Mouse (Mus musculus) testis, postnatal 10 days (tissue): ENCODE measurements at regions not wholly inside any gene's neighbourhood (a gene's known extent, or its start where the extent isn't known, plus 50 kb on each side); places are given as distances from the start of the nearest gene placed in this dataset.

Source experiments
- DNase-seq: peaks from one replicate; pipeline ENCODE4 v3.0.0; 2021; ENCODE audit warnings: low spot score

DNA sequence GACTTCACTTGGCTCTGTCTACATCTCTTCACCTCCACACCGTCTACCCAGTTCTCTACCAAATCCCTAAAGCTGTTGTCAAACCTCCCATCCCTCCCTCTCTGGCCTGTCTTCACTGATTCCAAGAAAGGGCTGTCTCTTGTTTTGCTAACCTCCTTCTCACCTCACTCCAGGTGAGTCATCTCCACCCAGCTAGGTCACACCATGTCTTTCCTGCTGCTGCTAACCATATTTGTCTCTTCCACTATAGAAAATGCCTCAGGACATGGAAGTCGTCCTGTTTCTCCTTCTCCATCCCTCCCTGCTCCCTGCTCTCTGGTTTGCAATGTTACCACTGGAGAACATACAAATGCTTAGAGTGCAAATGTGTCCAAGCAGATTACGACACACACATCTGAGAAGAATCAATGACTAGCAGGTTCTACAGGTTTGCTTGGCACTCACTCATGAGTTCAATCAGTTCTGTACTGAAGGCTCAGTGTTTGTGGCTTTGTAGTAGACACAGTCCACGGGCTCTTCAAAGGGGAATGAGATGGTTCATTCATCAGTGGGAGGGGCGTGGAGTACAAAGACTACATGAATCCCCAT lies 424.1 kb downstream of the Fgf9 start:
- DNase-seq = no peak

DNA sequence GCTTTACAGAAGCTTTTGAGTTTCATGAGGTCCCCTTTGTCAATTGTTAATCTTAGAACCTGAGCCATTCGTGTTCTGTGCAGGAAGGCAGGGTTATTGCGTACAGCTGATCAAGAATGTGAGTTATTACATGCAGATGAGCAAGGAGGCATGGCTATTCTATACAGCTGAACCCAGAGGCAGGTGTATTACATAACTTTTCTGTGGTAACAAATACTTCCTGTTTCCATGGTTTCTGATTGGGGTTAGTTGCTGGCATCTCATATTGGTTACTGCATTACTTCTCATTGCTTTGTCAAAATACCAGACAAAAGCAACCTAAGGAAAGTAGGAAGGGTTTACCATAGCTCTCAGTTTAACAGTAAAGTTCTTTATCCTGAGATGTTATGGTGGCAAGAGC lies 421.8 kb downstream of the Fgf9 start:
- no peak for DNase-seq

DNA sequence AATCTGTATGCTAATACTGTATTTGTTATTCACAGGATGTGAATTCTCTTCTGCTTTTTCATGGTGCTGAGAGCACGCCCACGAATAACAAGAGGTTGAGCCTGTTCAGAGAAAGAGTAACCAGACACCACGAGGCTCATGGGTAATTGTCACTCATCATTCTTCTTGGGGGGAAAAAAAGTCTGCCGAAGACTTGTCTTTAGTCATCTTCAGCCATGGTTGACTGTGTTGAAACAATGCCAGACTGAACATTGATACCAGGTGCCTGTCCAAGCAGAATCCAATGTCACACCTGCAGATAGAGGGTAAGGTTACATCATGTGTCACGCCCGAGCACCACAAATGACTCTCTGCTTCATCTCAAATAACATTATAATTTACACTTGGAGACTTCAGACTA lies 418.5 kb downstream of the Fgf9 start:
- no peak for DNase-seq

DNA sequence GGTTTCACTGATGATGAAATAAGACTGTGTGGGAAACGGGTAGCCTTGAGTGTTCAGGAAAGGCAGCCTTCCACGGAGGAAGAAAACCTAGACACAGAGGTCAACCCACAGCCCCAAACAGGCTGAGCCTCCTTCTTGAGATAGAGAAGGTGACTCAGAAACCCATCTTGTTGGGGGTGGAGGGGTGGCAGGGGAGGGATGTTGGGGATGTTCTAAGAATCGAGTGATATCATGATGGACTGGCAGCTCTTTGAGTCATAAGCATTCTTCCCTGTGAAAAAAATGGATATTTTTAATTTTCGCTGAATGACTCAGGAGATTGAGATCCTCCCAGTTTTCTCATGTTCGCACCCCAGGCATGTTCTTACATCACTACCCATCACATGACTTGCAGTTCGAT lies 417.5 kb downstream of the Fgf9 start:
- no peak for DNase-seq

DNA sequence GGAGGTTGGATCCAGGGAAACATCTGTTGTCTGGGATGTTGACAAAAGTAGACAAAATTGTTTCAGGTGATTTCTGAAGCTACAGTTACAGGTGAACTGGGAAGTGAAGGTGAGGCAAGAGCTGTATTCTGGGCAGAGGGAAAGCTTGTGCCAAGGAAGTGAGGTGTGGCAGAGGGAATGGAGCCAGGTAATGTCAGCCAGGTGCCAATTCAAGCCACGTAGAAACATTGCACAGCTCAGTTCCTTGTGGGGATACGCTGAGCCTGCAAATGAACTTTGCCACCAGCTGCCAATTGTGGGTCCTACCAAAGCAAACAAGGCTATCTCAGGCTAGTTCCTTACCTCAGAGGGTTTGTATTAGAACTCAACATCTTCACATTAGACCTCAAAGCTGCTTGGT lies 410.1 kb downstream of the Fgf9 start:
- no peak for DNase-seq

DNA sequence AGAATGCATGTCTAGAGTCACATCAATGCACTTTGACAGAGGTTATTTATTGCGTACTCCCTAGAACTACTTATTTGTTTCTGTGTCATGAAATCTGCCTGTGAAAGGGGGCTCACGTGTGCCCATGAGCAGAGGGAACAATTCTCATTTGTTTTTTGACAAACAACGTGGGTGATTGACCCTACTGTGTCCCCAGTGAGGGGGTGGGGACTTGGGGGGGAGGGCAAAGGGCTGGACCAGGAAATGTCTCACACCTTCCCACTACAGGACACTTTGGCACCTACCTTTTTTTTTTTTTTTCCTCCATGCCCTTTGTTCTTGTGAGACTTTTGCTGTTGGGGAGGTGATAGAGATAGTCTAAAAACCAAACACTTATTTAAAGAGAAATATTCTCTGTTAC lies 400.3 kb downstream of the Fgf9 start:
- no peak for DNase-seq

DNA sequence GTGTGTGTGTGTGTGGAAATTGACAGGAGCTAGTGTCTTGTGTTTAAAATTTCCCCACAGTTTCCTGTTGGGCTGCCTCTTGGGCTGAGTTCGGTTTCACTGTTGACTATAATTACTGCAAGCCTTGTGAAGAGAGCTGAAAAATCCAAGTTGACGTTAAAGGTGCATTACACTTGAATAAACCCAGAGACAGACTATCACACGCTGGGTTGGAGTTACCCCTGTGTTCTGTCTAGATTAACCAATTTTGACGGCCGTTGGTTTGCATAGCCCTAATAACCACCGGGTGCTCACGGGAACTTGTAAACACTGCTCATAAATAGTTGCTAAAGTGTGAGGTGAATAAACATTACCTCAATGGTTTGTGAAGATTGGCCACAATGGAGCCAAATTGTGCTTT lies 398.1 kb downstream of the Fgf9 start:
- no peak for DNase-seq

DNA sequence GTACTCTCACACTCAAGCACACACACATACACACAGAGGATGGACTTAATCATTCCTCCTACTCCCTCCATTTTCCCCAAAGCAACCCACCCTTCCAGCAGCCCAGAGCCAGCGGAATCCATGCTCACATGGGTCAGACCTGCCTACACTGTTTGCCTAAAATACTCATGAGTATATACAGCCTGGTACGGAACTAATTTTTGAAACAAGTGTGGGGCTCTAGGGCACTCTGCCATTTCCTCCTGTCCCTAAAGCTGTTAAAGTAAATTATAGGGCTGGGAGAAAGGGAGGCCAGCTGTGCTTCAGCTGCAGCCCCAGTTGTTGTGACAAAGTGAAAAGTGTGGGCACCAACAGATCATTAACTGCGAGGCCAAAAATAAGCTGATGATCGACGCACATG lies 397.5 kb downstream of the Fgf9 start:
- no peak for DNase-seq

DNA sequence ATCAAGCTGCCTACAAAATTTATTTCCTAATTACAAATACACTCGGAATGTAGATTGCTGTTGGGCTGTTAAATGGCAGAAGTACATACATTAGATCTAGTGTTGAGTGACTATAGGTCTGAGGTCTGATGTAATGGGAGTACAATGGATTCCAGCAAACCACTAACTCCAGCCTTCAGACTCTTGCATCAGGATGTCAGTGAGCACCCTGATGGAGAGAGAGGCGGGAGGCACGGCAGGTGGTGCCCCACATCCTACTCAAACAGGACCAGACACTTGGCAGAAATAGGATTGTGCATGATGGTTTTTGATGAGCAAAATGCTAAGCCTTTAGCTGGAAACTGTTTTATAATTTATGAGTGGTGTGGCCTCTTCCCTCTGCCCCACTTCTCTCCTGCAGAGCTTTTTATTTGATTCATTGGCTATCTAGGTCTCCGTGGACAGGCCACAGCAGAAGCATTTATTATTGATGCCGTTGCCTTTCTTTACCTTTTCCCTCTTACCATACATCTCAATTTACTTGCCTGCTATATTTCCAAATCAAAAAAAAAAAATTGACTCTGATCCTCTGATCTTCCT lies 376.5 kb downstream of the Fgf9 start:
- no peak for DNase-seq

DNA sequence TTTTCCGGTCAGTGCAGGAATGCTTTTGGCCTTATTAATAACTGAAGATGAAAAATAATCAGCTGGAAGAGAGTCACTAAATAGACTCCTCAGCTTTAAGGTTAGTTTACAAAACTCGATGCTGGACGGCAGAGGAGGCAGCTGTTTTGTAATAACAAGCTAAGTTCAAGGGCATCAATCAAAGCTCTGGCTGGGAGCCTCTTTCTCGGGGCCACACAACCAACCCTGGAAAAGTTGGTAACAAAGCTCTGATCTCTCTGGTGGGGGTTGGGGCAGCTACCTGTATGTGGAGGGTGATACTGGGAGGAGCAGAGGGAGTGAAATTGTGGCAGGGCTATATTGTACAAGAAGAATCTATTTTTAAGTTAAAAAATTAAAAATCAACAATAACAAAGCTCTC lies 374.1 kb downstream of the Fgf9 start:
- no peak for DNase-seq

DNA sequence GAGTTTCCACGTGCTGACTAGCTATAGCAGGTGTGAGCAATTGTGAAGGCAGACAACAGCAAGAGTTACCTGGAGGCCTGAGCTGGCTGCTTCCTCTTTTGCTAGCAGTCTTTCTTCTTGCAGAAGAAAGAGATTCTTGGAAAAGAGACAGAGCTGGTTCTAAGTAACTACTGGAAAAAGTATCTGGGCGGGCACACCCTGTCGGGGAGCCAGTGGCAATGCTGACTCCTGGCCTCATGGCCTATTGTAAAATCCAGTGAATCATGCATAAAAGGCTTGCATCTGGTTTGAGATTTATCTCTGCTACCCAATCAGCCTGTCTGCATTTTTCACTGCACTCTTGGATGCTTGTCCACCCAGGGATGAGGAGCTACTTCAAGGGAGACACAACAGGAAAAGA lies 372.2 kb downstream of the Fgf9 start:
- DNase-seq = no peak

DNA sequence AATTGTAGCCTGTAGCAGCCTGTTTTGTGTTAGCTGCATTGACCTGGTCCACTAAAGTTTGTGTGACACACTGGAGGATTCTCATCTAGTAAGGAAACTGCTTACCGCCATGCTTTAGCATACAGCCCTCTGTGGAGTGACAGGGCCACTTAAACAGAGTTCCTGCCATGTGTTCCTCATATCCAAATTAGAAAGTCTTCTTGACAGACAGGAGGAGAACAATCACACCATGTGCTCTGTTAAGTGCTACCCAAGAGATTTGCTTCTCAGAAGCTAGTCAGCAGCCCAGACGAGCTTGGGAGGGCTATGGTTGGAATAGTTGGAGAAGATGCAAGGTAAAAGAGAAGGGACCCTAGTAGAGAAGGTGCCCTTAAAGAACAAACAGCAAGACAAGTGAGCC lies 369.6 kb downstream of the Fgf9 start:
- no peak for DNase-seq

DNA sequence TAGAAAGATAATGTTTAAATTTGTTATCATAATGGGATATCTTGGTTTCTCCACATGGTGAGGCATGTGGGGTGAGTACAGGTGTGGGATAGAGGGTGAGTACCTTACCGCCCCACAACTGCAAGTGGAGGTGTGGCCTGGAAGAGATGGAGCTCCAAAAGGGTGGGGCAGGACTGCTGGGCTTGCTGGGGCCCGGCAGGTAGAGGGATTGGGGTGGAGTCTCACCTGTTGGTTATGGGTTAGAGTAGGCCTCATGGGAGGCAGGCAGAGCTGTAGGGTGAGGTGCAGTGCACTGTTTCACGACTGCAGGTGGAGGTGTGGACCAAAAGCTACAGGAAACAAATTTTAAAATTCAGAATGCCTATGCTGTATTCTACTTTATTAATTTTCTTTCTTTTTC lies 365.7 kb downstream of the Fgf9 start:
- DNase-seq = no peak

DNA sequence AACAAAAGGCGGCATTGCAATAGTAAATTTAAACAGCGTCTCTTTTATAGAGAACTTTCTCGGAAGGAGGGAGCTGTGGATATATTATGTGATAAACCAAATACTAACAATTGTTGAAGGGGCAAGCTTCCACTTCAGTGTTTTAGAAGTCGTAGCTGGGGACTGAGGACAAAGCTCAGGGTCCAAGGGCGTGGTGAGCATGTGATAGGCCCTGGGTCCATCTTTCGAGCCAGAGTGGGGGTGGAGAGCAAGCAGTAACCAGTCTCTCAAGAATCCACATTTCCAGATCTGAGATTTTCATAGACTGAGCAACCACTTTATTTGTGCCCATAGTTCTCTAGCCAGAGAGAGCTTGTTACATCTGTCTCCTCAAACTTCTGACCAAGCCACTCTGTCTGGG lies 356.1 kb downstream of the Fgf9 start:
- DNase-seq = no peak

DNA sequence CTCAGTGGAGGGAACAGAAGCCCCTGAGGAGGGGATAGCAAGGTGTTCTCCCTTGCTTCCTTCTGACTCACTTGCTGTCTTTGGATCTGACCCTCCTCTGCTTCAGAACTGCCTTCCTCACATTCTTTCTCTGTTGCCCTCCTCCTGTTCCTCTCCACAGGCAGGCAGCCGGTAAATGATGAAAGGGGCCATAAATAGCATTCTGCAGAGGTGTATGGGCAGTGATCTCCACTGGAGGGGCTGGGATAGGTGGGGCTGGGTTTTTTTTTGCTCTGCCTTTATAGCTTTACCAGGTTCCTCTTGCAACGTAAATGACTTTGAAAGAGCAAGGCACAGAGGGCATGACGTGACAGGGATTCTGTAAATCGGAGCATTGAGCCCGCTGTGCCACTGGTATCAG lies 351.6 kb downstream of the Fgf9 start:
- no peak for DNase-seq

DNA sequence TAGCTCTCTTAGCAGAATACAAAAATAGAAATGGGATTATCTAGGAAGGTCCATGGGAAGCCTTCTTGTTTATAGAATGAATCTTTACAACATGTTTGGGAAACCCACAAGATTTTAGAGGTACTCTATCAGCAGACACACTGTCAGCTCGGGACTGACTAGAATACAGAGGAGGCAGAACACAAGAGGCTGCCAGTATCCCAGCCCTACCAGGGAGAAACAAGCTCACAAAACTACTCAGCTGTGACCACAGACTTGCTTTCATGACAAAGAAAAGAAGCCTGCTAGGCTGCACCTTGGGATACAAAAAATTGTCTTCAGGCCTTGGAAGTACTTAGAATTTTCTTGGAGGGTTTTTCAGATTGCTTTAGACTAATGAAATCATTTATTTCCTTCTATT lies 347.2 kb downstream of the Fgf9 start:
- no peak for DNase-seq

DNA sequence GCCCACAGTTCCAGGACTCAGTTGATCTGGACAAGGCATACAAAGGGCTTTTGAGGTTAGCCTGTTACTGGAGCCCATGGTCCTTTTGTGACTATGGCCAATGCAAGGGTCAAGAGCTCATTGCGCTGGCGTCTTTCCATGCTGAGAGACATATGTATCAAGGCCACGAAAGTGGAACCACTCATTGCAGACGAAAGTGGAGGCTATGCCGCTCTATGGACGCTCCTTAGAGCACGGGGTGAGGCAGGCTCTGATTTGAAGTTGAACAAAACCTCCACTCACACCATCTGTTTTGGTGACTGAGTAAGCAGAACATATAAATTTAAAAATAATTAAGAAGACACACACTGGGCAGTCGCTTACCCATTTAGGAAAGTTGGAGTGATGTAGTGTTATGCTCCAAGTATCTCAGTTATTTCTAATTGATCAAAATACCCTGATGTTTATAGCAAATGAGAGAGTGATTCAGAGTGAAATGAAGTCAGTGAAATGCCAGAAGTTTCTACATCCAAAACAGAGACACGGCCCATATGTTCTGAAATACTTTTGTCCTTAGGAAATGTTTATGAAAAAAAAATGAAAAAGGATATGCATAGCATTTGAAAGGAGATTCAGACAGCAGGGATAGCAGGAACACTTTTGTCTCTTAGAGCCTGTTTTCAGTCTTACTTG lies 321.8 kb downstream of the Fgf9 start:
- no peak for DNase-seq

DNA sequence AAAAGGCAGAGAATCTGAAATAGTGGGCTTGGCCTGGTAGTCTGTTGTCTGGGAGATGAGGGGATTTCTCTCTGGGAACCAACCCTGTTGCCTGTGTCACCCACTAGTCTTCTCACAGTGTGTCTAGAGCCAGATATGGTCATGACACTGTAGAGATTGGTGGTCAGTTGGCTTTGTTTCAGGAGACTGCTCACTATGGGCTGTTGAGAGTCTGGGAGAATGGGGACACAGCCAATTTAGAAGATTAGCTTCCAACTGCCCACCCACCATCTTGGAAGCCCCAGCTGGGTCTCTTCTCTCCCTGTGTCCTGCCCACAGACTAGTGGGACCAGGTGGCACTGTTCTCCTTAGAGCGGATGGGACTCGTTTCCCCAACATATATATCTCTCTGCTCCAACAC lies 320.4 kb downstream of the Fgf9 start:
- DNase-seq = no peak

DNA sequence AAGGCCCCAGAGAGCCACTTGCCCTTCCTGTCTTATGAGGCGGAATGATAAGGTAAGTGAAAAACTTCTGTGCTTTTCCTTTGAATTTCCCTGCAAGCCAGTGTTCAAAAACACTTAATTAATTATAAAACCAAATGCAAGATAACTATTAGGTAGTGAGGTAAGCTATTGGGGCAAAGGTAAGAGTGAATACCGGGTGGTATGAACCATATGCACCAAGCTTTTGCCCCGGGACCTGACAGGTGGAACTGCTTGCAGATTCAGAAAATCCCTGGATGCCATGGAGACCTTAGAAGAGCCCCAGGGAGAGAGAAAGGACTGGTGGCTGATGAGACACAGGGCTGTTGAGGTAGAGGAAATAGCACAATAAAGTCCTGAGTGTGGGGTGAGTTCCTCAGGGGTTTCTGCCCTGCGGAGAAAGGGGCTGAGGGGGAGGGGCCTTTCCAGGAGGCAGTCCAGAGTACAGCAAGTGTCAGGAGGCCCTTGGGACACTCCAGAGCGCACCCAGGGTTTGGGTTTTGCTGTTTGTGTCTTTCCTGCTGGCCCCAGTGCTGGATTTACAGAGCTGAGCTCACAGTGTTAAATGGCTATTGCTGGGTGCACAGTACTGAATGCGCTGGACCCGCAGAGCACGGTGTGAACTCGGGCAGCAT lies 317.1 kb downstream of the Fgf9 start:
- no peak for DNase-seq

DNA sequence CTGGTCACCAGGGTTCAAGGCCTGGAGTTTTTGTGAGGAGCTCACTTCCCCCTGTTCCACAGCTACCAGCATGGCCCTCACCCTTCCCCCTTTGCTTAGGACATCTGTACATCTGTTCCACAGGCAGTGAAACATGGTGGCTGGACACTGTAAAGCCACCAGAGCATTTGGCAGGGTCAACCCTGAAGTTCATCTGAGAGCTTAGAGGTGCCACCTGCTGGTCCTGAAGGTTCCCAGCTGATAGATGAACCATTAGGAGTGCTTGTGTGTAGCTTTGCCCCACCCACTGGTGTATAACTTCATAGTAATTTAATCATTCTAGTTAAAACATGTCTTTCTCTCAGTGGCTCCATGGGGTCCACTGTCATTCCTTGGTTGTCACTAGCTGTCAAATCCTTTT lies 304.7 kb downstream of the Fgf9 start:
- no peak for DNase-seq

DNA sequence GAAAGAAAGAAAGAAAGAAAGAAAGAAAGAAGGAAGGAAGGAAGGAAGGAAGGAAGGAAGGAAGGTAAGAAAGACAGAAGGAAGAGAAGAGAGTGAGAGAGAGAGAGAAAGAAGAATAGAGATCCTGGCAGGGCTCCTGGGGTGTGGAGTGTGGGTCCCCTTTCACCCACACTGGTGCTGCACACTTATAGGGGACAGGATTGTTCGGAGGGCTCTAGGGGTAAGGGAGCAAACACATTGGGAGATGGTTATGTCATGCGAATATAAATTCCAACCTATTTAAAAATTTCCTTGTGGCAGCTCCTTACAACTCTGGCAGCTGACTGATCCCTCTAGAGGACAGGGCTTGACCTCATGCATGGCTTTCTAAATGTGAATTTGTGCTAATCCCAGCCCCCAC lies 286.5 kb downstream of the Fgf9 start:
- no peak for DNase-seq

DNA sequence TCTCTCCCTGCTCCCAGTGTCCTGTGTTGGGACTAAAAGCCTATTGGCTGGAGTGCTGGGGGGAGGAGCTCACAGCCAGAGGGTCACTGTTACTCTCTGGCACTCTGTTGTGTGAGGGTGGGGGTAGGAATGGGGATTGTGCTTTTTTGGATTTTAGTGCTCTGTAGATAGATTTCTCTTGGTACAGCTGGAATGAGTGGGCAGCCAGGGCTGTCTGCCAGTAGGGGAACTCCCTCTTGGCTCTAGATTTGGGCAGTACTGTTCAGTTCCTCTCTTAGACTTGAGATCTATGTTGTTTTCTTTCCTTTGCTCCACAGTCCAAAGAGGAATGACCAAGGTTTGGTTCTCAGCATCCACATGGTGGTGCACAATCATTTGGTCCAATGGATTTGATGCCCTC lies 282.6 kb downstream of the Fgf9 start:
- DNase-seq = no peak

DNA sequence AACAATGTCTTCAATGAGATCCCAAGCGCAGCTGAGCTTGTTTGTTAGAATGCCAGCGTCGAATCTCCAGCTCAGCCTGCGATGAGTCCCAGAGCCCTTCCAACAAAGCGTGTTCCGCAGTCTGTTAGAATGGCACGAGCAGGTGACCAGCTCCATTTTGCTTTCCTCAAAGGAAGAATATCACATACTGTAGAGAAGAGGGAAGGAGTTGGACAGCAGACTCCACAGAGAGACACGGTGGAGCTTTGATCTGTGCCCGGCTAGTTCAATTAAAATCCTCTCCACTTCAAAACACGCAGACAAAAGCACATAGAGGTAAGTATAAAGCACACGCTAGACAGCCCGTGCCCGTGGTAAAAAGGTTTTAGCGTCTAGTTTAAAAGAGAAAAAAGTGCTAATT lies 265.8 kb downstream of the Fgf9 start:
- no peak for DNase-seq

DNA sequence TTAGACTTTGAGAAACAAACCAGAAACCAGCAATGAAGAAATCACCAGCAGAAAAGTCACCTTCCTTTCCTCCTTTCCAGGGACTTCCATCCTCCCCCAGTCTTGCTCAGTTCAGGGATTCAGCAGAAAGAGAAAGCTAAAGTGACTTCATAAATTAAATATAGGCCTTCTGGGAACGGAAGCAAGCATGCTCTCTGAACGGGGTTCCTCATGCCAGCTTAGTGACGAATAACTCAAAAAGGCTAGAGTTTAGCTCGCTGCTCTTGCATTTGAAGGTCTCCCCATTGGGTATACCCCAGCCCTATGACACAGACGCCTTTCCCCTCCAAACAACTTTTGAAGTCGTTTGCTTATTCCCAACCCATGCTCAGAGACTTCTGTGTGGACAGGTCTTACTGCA lies 252.8 kb downstream of the Fgf9 start:
- DNase-seq = no peak
